Mouse (Mus musculus): ENCODE data around the gene Cyb5r2.

Cyb5r2 gene

DNA sequence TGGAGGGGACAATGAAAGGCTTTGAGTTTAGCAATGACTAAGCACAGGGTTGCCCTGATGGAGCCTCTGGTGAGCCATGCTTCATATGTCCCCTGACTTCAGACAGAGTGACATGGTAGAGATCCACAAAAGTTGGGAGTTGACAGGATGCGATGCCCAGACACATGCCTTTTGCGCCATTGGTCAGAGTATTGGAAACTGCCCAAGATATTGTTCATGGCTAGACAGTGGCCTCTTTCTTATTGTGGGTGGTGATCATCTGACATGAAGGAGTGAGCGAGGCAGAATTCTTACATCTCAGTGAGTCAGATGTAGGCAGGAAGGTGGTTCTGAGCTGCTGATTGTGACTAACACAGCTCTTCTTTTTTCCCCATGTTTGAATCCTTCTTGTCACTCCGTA is 35.3 kb downstream of the Cyb5r2 start:
- peak; percentile 13 for DNase-seq (ENCODE audit: low read depth, low spot score)

DNA sequence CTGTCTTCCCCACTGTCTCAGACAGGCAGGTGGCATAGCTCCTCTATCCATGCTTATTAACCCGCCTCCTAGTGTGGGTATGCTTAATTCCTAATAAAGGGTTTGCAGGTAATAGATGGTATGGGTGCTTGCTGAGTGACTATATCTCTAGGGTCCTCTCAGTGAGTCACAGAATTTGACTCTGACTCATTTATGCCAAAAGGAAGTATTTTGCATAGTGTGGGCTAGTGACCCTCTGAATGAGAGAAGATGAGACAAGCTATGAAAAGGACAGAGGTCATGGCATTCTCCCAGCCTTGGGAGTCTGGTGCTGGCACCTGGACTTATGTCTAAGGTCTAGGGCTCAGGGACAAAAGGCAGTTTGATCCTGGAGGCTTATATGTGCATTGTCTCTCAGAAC is 37.1 kb downstream of the Cyb5r2 start:
- DNase-seq (ENCODE audit: low read depth, low spot score): no peak

DNA sequence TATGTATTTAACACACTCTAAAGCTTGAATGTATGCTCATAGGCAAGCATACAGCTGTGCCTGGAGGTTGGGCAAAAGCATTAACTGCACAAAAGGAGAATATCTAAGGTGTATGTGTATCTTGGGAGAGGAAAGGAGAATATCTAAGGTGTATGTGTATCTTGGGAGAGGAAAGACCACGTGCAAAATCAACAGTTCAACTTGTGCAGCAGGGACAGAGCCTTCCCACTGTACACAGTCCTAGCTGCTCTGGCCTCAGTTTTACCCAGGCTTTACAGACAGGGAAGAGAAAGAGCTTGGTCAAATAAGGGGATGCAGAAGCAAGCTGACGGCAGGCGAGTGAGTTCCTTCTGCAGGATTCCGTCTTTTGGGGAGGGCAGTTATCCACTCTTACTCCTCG is 43.8 kb downstream of the Cyb5r2 start:
- DNase-seq (ENCODE audit: low read depth, low spot score): no peak

GRCm38 (mm10) chr7:107712743-107713142 is 45.1 kb downstream of the Cyb5r2 start:
- DNase-seq (ENCODE audit: low read depth, low spot score): peak; percentile 24

GRCm38 (mm10) chr7:107708491-107709112 is 49.2 kb downstream of the Cyb5r2 start:
- peak; percentile 56 for DNase-seq (ENCODE audit: low read depth, low spot score)

- DNase-seq (ENCODE audit: low read depth, low spot score): peak; percentile 8
These were observed 50.2 kb downstream of the Cyb5r2 start for GRCm38 (mm10) chr7:107707650-107708049.

- DNase-seq (ENCODE audit: low read depth, low spot score): no peak
These were observed 51.9 kb downstream of the Cyb5r2 start for GRCm38 (mm10) chr7:107705941-107706340.

DNA sequence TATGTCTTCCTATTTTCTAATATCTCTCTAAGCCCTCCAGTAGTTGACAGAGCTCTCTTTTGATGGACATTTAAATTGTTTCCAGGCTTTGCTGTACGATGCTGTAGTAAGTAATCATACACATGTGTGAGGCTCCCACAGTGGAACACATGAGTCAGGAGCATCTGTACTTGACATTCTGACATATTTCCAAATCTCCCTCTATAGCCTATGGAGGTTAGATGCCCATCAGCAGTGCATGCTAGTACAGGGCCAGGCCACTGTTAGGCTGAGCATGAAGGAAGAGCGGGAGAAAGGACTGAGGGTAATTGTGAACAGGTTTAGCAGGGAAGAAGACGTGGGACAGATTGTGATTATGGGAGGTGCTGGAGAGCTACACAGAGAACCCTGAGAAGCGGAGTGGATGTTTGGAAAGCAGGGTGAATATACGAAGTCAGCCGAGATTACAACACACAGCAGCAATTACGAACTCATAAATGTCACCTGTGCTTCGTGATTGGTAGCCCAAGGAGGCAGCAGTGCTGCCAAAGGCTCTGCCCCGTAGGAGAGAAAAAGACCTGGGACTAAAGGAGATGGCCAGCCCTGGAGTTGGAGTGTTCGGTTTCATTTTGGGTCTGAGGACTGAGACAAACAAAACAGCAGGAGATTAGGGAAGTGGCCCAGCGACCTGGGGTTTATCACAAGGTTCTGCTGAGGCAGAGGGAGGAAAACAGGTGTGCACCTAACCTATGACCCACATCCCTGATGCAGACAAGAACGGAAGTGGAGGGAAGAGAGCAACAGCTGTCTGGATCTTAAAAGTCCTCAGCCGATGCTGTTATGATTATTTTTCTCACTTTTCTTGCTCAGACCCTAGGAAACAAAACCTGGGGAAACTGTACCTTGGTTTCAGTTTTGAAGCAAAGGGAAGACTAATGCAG is 55.1 kb downstream of the Cyb5r2 start:
- DNase-seq (ENCODE audit: low read depth, low spot score): no peak

- DNase-seq (ENCODE audit: low read depth, low spot score): no peak
These were observed 57.2 kb downstream of the Cyb5r2 start for GRCm38 (mm10) chr7:107700646-107701045.

GRCm38 (mm10) chr7:107699926-107700325 is 57.9 kb downstream of the Cyb5r2 start:
- DNase-seq (ENCODE audit: low read depth, low spot score): no peak
